Mouse (Mus musculus) small intestine, adult 2 months (tissue): ENCODE data around the gene Inava. TPM values are rescaled to one million over a fixed set of nuclear protein-coding genes. Genes with fewer than 3 reads are reported as not detected.

Source experiments
- H3K27ac ChIP-seq: fragments of 200-500 bp; 2 replicates; pipeline ENCODE4 v1.5.1; 2012; ENCODE audit warnings: low read depth, low read length, control low read depth, inconsistent platforms; ENCODE audit not compliant: insufficient read depth
- H3K27me3 ChIP-seq: fragments of 200-500 bp; 2 replicates; pipeline ENCODE4 v1.6.1; 2012; ENCODE audit warnings: mild to moderate bottlenecking, moderate library complexity, low read length, inconsistent platforms; ENCODE audit not compliant: control insufficient read depth, insufficient read depth
- H3K36me3 ChIP-seq: fragments of 200-500 bp; 2 replicates; pipeline ENCODE4 v1.6.1; 2012; ENCODE audit warnings: mild to moderate bottlenecking, low read length, control low read depth, inconsistent platforms; ENCODE audit not compliant: control insufficient read depth, insufficient read depth
- H3K4me1 ChIP-seq: fragments of 200-500 bp; 2 replicates; pipeline ENCODE4 v1.6.1; 2012; ENCODE audit warnings: low read length, inconsistent platforms, mixed read lengths; ENCODE audit not compliant: control insufficient read depth, insufficient read depth, insufficient read length
- H3K4me3 ChIP-seq: fragments of 200-500 bp; 2 replicates; pipeline ENCODE4 v1.5.1; 2012; ENCODE audit warnings: low read depth, mild to moderate bottlenecking, control low read depth, inconsistent platforms, low read length, moderate library complexity
- CTCF ChIP-seq: fragments of 200-500 bp; IDR thresholded peaks from 2 replicates; pipeline ENCODE4 v1.5.1; 2012; ENCODE audit warnings: low read depth, mild to moderate bottlenecking, control low read depth, inconsistent platforms, low read length, moderate library complexity, mixed read lengths; ENCODE audit not compliant: insufficient replicate concordance, insufficient read length; ENCODE audit errors: extremely low read depth
- POLR2A ChIP-seq: fragments of 200-500 bp; IDR thresholded peaks from 2 replicates; pipeline ENCODE4 v1.6.1; 2012; ENCODE audit warnings: low read depth, mild to moderate bottlenecking, control low read depth, inconsistent platforms, low read length, moderate library complexity
- WGBS: fragments of 180-500 bp; shearing (Covaris S2); methylation state at CpG from one replicate; pipeline ENCODE4 v1.1.7; 2018; 5-methylcytosine and 5-hydroxymethylcytosine counted together
- polyA plus RNA-seq: library from polyadenylated mRNA; depleted of rRNA; stranded (reverse); fragments of >200 nt; gene quantifications from 2 replicates; pipeline ENCODE4 v1.2.3, GENCODE M21; 2012

The Inava gene
- polyA plus RNA-seq, 1 experiment = 55.9 TPM

DNA sequence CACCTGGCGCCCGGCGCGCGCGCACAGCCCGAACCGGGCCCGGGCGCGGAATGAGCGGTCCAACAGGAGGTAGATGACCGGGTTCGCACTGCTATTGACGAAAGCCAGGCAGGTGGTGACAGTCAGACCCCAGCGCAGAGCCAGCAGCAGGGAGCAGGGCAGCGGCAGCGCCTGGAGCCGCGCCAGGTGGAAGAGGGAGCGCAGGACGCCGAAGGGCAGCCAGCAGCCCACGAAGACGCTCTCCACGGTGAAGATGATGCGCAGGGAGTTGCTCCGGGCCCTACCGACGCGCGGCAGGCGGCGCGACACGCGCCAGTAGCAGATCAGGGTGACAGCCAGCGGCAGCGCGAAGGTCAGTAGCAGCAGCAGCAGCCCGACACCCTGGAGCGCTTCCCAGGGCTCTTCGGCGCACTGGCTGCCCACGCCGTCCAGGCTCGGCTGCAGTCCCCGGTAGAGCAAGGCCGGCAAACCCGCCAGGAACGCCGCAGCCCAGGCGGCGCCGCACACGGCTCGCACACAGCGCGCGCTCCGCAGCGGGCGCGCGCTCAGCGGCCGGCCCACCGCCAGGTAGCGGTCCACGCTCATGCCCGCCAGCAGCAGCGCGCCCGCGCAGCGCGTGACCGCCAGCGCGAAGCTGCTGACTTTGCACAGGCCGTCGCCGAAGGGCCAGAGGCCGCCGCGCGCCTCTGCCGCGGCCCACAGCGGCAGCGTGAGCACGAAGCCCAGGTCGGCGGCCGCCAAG lies 26.0 kb upstream of the Inava start:
- H3K4me3 ChIP-seq = peak overlapping the region; percentile 59
- WGBS = 1% methylated on average over 95 of the region's 95 CpGs

DNA sequence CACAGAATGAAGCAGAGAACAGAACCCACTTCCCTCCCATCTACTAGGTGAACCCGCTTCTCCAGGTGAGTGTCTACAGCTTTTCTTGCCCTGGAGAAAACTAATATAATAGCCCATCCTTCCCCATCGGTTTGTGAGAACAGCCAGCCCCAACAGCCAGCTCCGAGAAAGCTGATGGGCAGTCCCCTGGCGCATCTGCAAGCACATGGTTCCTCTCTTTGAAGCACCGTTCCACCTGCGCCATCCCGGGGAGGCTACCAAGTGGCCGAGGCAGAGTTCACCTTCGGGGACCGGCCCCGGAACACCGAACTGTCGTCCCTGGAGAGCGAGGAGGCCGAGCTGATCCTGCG lies 25.5 kb upstream of the Inava start:
- WGBS = 2% methylated on average over 16 of the region's 16 CpGs
- H3K27me3 ChIP-seq = peaks cover 34% of the 10 kb centered on the region
- H3K4me3 ChIP-seq = peak overlapping the region; percentile 59
- H3K4me1 ChIP-seq = peaks cover 11% of the 10 kb centered on the region
- TF ChIP-seq POLR2A (no peak), CTCF (no peak)
- H3K27ac ChIP-seq = no peak overlapping the region
- no peaks in the 10 kb centered on the region for H3K36me3 ChIP-seq

More for the DNA sequence above, 26.0 kb upstream of the Inava start:
- no peaks in the 10 kb centered on the region for H3K36me3 ChIP-seq
- H3K27ac ChIP-seq = no peak overlapping the region
- H3K4me1 ChIP-seq = peaks cover 11% of the 10 kb centered on the region
- H3K27me3 ChIP-seq = peaks cover 34% of the 10 kb centered on the region
- TF ChIP-seq CTCF = no peak
- TF ChIP-seq POLR2A = no peak

DNA sequence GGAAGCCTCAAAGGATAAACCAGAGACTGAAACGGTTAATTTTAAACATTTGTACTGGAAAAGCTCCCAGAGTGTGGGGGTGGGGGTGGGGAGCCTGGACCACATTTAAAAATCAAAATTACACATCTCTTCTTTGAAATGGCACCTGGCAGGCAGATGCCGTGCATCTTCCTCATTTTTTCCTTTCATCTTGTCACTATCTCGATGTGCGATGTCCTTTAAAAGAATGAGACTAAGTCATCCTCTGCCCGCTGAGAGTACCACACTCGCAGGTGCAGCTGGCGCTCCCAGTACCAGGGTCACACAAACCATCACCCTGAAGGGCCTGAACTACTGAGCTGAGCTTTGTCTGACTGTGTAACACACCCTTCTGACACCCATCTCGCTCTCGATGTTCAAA lies 24.4 kb upstream of the Inava start:
- Histone ChIP-seq H3K4me1 (peaks cover 11% of the 10 kb centered on the region), H3K4me3 (no peak overlapping the region), H3K27me3 (peaks cover 32% of the 10 kb centered on the region), H3K36me3 (no peaks in the 10 kb centered on the region), H3K27ac (no peak overlapping the region)
- WGBS = 75% methylated on average over 9 of the region's 9 CpGs
- TF ChIP-seq CTCF (no peak), POLR2A (no peak)

DNA sequence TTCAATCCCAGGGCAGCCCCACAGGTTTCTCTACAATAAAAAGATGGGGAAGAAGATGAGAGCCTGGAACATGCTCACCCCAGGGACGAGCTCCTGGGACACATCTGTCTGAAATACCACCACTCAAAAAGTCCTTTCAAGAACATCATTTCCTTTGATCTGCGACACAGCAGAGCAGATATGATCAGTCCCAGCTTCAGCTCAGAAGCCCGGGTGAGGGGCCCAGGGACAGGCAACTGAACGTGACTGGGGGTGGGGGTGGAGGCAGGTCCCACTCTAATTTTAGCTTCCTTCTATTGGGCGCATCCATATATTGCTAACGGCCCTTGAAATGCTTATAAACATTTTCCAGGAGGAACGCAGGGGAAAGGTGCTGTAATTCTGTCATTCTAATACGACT lies 21.6 kb upstream of the Inava start:
- WGBS = 60% methylated on average over 8 of the region's 8 CpGs
- no peak for TF ChIP-seq POLR2A
- peaks cover 9% of the 10 kb centered on the region for H3K4me1 ChIP-seq
- no peak overlapping the region for H3K4me3 ChIP-seq
- H3K27me3 ChIP-seq = peaks cover 28% of the 10 kb centered on the region
- no peaks in the 10 kb centered on the region for H3K36me3 ChIP-seq
- no peak overlapping the region for H3K27ac ChIP-seq

DNA sequence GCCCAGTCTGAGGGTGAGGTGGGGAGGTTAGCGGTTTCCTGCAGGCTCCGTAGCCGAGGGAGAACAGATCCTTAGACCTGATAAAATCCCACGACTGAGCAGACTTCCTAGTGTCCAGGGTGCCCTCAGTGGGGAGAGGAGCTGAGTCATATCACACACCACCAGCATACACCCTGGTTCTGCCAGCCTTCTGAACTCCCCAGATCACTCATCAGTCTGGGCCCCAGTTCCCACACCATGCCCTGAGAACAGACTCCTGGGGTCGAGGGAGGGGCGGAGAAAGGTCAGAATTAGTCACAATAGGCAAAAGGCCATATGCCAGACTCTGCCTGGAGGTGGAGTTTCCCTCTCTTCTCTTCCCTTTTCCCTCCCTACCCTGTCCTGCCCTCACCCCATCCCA lies 21.1 kb upstream of the Inava start:
- Histone ChIP-seq H3K27me3 (peaks cover 24% of the 10 kb centered on the region), H3K36me3 (no peaks in the 10 kb centered on the region), H3K4me1 (peaks cover 7% of the 10 kb centered on the region), H3K27ac (no peak overlapping the region), H3K4me3 (no peak overlapping the region)
- TF ChIP-seq POLR2A = no peak
- TF ChIP-seq CTCF = no peak
- 42% methylated on average over 6 of the region's 6 CpGs for WGBS

DNA sequence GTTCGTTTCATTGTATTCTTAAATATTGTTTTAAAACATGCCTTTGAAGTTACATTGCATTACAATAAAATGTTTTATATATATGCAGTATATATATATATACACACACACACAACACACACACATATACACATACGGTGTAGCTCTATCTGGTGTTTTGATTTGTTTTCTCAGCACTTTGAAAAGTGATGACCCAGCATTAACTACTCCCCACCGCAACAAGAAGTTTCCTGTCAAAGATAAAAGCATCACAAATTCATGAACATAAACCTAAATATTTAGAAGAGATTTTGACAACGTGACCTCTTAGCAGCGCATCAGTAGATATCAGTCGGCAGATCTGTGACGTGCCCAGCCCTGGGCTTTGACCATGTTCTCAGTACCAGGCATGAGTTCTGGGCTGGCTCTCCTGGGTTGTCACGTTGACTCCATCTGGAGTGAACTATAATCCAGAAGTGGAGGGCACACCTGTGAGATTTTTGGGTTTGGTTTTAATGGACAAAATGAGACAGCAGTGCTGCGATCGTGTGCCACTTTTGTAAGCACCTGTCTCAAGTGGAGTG lies 20.5 kb upstream of the Inava start:
- Histone ChIP-seq H3K4me3 (no peak overlapping the region), H3K4me1 (peaks cover under 1% of the 10 kb centered on the region), H3K27me3 (peaks cover 19% of the 10 kb centered on the region), H3K27ac (no peak overlapping the region), H3K36me3 (no peaks in the 10 kb centered on the region)
- TF ChIP-seq CTCF (no peak), POLR2A (no peak)
- WGBS = 78% methylated on average over 10 of the region's 10 CpGs

DNA sequence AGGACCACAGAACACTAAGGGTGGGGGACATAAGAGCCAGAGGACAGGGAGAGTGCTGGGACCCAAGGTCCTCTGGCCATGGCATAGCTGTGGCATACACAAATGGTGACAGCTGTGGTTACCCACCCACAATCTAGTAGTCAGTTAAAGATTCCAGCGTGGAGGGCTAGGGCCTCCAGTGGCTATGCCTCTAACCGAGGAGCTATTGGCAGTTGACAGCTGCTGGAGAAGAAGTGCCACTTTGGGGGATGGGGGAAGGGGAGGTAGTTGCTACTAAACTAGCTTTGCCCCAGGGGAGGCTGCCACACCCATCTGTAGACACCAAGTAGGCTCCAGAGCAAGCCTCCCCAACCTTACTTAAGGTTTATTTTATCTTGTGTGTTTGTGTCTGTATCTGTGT lies 19.4 kb upstream of the Inava start:
- H3K36me3 ChIP-seq = no peaks in the 10 kb centered on the region
- no peaks in the 10 kb centered on the region for H3K4me1 ChIP-seq
- H3K4me3 ChIP-seq = no peak overlapping the region
- WGBS = 18% methylated on average over 2 of the region's 2 CpGs
- peaks cover 11% of the 10 kb centered on the region for H3K27me3 ChIP-seq
- H3K27ac ChIP-seq = no peak overlapping the region
- TF ChIP-seq POLR2A = no peak
- TF ChIP-seq CTCF = no peak
